Mouse (Mus musculus) gastrocnemius, adult 2 months (tissue): ENCODE results near the gene Tgfbr3l. TPM values are rescaled to one million over a fixed set of nuclear protein-coding genes. Genes with fewer than 3 reads are reported as not detected.
"Not testable (repeated sequence)": the region's sequence is repeated elsewhere in the genome, so short reads cannot be mapped to it uniquely, and the experiment has no call there.

ENCODE experiments used
- DNase-seq: peaks from one replicate; pipeline ENCODE4 v3.0.0; 2022
- H3K27ac ChIP-seq: fragments of 200-600 bp; 2 replicates; pipeline ENCODE4 v1.8.1; 2022; ENCODE audit warnings: mild to moderate bottlenecking
- H3K4me3 ChIP-seq: fragments of 200-600 bp; 2 replicates; pipeline ENCODE4 v1.8.1; 2022; ENCODE audit warnings: mild to moderate bottlenecking, moderate library complexity
- CTCF ChIP-seq: fragments of 200-600 bp; IDR thresholded peaks from 2 replicates; pipeline ENCODE4 v1.8.1; 2022; ENCODE audit warnings: antibody characterized with exemption, mild to moderate bottlenecking, moderate library complexity
- intact Hi-C: fragments of 180-260 bp; cut with DNase I; formaldehyde crosslinking; loops from one replicate; pipeline ENCODE4 v1.15.1; 2025
- total RNA-seq, 2 experiments: library from RNA; stranded (reverse); gene quantifications; 2 replicates each; pipeline ENCODE4 v1.2.3; 2021

Tgfbr3l gene
- total RNA-seq, 2 experiments from 2014 or later: 1.9 to 3.3 TPM

DNA sequence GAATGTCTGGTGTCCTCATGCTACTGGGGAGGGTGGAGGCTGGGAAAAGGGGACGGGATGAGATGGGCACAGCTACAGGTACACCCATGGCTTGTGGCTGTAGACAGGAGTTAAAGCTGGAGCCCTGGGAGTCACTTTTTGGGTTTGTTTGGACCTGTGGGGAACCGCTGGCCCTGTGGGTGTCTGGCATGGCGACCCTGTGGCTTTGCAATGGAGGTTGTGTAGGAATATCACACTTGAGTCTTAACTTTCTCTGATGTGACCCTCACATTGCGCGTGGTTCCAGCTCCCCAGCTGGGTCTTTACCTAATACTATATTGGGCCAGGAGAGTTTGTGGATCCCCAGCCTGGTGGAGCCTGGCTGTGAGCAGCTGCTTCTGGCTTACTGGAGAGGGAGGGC lies 3.0 kb upstream of the Tgfbr3l start:
- TF ChIP-seq CTCF: no peak
- Histone ChIP-seq H3K4me3 (no peak overlapping the region), H3K27ac (no peak overlapping the region)
- no peak for DNase-seq
- intact Hi-C loops: no loop called here

DNA sequence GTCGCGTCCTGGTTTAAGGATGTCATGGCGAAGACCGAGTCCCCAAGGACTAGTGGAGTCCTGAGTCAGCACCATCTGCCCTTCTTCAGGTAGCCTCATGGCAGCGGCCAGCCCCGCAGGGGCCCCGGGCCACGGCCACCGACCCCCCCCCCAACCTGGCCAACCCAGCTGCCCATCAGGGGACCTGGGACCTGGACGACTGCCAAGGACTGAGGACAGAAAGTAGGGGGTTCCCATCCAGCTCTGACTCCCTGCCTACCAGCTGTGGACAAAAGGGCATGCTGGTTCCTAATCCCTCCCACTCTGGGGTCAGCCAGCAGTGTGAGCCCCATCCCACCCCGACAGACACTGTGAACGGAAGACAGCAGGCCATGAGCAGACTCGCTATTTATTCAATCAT lies 2.3 kb upstream of the Tgfbr3l start:
- no peak overlapping the region for H3K27ac ChIP-seq
- intact Hi-C loops: no loop called here
- no peak overlapping the region for H3K4me3 ChIP-seq
- TF ChIP-seq CTCF: no peak
- no peak for DNase-seq

DNA sequence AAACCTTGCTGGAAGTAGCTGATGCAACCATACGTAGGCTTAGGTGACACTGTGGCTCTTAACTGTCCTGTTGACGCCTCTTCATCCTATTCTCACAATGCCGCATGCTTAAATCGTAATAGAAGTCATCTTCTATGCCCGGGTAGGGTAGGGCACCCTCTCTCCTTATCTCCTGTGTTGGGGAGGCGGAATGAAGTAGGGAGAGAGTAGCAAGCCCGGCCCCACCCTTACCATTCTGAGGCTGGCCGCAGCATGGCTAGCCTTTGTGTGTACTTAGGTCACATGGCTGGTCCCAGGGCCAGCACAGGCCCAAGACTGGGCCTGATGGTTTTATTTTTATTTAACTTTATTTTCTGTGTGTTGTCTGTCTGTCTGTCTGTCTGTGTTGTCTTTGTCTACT lies 773 bp upstream of the Tgfbr3l start:
- no peak for DNase-seq
- TF ChIP-seq CTCF: no peak
- no peak overlapping the region for H3K27ac ChIP-seq
- intact Hi-C loops: no loop called here
- no peak overlapping the region for H3K4me3 ChIP-seq

DNA sequence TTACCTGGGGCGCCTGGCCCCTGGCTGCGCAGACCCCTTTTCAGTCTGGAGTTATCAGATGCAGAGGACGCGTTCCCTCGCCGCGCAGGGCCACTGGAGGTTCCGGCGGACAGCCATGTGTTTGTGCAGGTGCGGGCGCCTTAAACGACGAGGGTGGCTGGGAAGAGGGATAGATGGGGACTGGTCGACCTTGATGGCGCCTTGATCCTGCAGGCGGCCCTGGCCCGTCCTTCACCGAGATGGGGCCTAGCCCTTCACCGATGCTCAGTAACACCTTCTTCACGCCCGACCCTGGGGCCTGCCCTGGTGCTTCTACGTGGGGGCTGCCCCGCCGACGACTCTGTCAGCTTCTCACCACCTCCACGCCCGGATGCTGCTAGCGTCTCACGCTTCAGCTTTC lies 1.2 kb downstream of the Tgfbr3l start:
- DNase-seq: no peak
- TF ChIP-seq CTCF: no peak
- Histone ChIP-seq H3K27ac (no peak overlapping the region), H3K4me3 (no peak overlapping the region)
- intact Hi-C loops: no loop called here

DNA sequence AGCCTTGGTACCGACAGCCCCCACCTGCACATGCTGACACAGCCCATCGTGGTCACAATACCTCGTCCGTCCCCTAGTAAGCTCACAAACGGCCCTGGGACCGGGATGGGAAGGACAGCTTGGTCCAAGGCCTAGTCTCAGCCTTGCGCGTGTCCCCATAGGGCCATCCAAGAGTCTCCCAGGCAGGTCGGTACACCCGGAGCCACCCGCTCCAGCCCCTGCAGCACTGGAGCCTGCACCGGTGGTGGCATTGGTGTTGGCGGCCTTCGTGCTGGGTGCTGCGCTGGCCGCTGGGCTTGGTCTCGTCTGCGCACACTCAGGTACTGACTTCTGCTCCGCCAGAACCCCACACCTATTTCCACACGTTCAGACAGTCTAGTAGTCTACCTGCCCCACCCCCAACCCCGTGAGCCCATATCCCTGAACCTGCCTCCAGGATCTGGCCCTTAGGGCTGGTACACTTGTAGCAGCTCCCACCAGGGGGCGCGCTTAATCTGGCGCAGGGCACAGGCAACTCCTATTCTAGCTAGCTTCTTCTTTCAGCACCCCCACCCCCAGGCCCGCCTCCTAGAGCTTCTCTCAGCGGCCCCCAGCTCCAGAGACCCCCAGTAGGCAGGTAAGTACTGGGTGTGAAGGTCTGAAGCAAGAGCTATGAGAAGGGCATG lies 2.4 kb downstream of the Tgfbr3l start:
- intact Hi-C loops: loop anchor here (2.0 to 5.0 kb wide), 3 partner anchors 72 to 362 kb away; partner anchors contain the start of gene Zfp958

DNA sequence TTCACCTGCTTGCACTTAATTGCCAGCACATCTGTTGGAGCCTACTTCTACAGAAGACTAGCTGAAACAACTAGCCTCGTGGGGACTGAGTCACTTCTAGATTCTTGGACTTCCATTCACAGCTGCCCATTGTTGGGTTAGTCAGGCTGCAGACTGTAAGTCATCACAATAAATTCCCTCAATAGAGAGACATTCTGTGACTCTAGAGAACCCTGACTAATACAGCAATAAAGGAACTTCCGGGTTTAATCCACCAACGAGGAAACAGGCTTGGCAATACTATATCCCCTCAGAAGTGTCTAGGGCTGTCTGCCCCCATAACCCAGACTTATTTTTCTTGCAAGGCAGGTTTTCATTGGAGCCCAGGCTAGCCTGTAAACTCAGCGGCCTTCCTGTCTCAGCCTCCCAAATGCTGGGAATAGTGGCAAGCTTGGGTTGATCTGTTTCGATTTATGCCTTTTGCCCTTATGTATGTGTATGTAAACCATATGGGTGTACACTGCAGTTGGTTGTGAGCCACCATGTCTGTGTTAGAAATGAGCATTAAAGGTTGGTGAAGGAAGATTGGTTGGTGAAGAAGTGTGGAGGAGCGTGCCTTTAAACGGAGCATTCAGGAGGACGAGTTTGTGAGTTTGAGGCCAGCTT lies 4.2 kb downstream of the Tgfbr3l start:
- intact Hi-C loops: loop anchor here (5.0 kb wide), 2 partner anchors 120 to 360 kb away; partner anchors contain the start of gene Zfp958
- no peak for DNase-seq
- H3K4me3 ChIP-seq: peak overlapping the region; percentile 78
- no peak for TF ChIP-seq CTCF
- peak overlapping the region; percentile 95 for H3K27ac ChIP-seq

More for the DNA sequence above, 2.4 kb downstream of the Tgfbr3l start:
- DNase-seq: peak; percentile 92
- peak; percentile 87 for TF ChIP-seq CTCF
- H3K4me3 ChIP-seq: no peak overlapping the region
- H3K27ac ChIP-seq: no peak overlapping the region

DNA sequence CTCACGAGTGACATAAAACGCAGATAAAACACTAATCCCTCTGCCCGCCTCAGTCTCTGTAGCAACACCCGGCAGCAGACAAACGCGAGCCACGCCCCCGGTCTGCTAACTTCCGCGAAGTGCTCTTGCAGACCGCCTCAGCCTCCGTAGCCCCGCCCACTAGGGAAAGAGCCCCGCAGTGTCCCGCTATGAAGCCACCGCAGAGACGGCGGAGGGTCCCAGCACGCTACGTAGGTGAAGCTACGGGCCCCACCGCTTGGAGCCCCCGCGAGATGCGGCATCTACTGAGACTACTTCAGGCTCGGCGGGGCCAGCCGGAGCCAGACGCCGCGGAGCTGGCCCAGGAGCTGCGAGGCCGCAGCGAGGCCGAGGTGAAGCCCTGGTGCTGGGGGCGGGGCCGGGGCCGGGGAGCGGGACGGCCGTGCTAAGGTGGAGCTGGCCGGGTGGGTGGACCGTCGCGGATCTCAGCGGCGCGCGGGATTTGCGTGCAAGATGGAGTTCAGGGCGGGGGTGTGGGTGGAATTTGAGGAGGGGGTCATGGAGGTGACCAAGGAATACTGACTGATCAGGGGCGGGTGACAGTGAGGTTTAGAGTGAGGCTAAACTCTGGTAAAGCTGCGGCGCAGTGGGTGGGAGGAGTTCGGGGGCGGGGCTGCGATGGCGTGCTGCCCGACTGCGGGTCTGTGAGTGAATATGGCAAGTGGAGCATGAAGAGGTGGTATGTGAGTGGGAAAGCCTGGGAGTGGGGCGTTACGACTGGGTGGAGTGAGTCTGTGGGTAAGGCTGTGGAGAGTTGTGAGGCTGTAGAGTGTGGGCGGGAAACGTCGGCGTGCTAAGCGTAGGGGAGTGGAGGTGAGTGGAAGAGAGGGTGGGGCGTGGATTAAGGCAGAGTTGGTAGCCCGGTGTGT lies 5.2 kb downstream of the Tgfbr3l start, which contains the start of gene Snapc2:
Gene Snapc2 (plus strand): TSS at position 147 of the 908 bp plus-strand sequence.
- DNase-seq: peak; percentile 97
- Histone ChIP-seq H3K27ac (peak within 1 kb of the TSS; percentile 95), H3K4me3 (peak within 1 kb of the TSS; percentile 78)
- intact Hi-C loops: loop anchor here (5.0 kb wide), 2 partner anchors 119 to 359 kb away; partner anchors contain the start of gene Zfp958
- no peak for TF ChIP-seq CTCF

DNA sequence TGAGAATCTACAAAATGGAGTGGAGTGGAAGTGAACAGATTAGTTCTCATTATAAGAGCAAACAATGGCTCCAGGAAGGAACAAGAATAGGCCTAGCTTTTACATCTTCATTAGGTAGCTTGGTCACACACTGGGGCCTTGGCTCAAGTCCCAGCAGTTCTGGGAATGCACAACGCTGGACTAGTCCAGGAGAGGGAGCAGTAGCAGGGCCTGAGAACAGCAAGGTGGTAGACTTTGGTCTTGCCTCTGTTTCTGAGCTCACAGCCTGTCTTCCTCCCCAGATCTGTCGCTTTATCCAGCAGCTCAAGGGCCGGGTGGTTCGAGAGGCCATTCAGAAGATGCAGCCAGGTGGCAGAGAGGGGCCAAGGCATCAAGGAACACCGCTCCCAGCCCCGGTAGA lies 6.0 kb downstream of the Tgfbr3l start:
- Histone ChIP-seq H3K27ac (0 out of 2 replicates have a peak overlapping the region, but pooled peaks have one; percentile 95), H3K4me3 (peak overlapping the region; percentile 78)
- TF ChIP-seq CTCF: peak; percentile 50
- intact Hi-C loops: loop anchor here (5.0 kb wide), 2 partner anchors 118 to 358 kb away; partner anchors contain the start of gene Zfp958
- peak; percentile 64 for DNase-seq

DNA sequence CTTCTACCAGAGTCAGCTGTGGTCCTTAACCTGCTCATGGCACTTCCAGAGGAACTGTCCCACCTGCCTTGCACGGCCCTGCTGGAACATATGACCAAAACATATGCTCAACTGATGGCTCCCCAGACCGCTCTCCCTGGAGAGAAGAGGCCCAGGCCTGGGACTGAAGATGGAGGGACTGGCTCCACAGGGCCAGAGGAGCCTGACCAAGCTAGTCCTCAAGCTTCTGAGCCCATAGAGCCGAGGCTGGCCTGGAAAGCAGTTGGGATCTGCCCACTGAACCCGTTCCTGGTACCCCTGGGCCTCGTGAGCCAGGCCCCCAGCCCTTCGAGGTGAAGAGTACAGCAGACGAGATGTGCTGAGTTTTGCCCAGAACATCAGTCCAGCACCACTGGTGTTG lies 7.5 kb downstream of the Tgfbr3l start:
- H3K27ac ChIP-seq, H3K4me3 ChIP-seq, DNase-seq, intact Hi-C loops: not testable (repeated sequence)

DNA sequence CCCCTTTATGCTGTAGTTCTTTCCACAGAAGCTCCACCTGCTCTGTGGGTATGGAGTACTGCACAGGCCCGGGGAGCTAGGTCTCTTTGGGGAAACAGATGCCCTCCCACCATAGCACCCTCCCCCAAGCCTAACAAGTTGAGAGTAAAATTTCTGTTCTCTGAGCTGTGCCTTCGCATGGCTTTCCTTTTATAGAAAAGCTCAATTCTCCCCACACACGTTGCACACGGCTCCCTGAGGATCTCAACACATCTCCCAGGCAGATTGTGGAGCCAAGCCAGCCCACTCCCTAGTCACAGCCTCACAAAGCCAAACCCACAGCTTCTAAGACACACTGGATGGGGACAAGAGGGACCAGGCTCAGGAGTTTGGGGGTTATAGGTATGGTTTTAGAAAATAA lies 8.9 kb downstream of the Tgfbr3l start:
- intact Hi-C loops: no loop called here
- no peak for TF ChIP-seq CTCF
- Histone ChIP-seq H3K27ac (no peak overlapping the region), H3K4me3 (no peak overlapping the region)
- DNase-seq: no peak

DNA sequence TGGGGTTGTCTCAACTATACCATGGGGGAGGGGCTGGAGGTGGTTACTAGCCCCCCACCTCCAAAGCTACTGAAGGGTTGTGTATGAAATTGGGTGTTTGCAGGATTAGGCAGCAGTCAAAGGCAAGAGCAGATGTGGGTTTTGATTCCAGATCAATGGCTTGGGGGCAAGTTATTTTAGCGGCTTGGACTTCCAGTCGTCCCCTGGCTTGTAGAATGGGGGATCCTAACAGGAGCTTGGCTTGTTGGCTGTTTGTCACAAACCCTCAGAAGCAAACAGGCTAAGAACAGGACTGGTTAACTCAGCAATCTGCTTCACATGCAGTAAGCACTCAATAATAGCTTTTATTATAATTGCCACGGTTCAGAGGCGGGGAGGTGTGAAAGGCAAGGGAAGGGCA lies 9.3 kb downstream of the Tgfbr3l start:
- no peak for DNase-seq
- Histone ChIP-seq H3K4me3 (no peak overlapping the region), H3K27ac (no peak overlapping the region)
- no peak for TF ChIP-seq CTCF
- intact Hi-C loops: no loop called here

DNA sequence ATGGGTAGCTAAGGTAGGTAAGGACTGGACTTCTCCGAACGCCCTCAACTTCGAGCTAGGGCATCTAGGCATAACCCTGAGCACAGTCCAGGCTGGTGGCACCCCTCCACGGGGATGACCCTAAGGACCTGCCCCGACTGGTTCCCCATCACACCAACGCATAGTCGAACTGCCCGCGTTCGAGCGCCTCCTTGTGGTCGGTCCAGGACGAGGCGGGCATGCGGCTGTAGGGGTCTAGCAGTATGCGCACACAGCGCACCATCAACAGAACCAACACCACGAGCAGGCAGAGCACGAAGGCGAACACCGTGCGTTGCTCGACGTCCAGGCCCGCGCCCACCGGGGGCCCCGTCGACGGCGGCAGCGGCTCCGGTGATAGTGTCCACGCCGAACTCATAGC lies 10.2 kb downstream of the Tgfbr3l start:
- intact Hi-C loops: no loop called here
- DNase-seq: peak; percentile 71
- Histone ChIP-seq H3K27ac (peak overlapping the region; percentile 16; the same call in 1 of the 2 replicates), H3K4me3 (peak overlapping the region; percentile 73)
- TF ChIP-seq CTCF: peak; percentile 81
